7 mouse cellular contexts compared by ENCODE assay signal in genomic region chr7:58788424-58789261, GRCm38 (mm10).
A peak's percentile ranks its signal among the peaks of the same experiment; 100 is the strongest.
DNase-seq lines count a peak whose midpoint lies in the region; ATAC-seq lines count a peak whose summit lies in the region.

No protein-coding gene starts in this region.

- H3K9me3 ChIP-seq in neural tube, embryonic 15.5 days (replicated peaks) = no peaks in the 10 kb centered on the region

- 34% methylated on average over 7 of the region's 7 CpGs for WGBS in neural tube, embryonic 15.5 days

- DNase-seq in ovary, postnatal 36 days (ENCODE audit: low spot score) = peak; percentile 38
- no peak for DNase-seq in ovary, postnatal 14 days (ENCODE audit: low spot score)
- DNase-seq in gastrocnemius, postnatal 14 days = peak; percentile 21
- peak; percentile 14 to 35 for DNase-seq in kidney, postnatal 4 days
- no peak for DNase-seq in retina, postnatal 1 day
- DNase-seq in layer of hippocampus, adult 18-20 months (ENCODE audit: low spot score in 2 of 2) = no peak

- intact Hi-C loops in gastrocnemius, postnatal 14 days (cut with DNase I; ENCODE audit: low total_unique reads) = no loop called here

- H3K36me3 ChIP-seq in neural tube, embryonic 15.5 days = no peaks in the 10 kb centered on the region

- H3K27me3 ChIP-seq in neural tube, embryonic 15.5 days (replicated peaks) = no peaks in the 10 kb centered on the region

- H3K27ac ChIP-seq in neural tube, embryonic 15.5 days (replicated peaks) = peak overlapping the region; percentile 68

- ATAC-seq in neural tube, embryonic 15.5 days (ENCODE audit: low FRiP score) = peak; percentile 60; the same call in 1 of the 2 replicates

- H3K4me3 ChIP-seq in neural tube, embryonic 15.5 days (replicated peaks) = no peak overlapping the region

- H3K9ac ChIP-seq in neural tube, embryonic 15.5 days (replicated peaks) = no peak overlapping the region

- H3K4me2 ChIP-seq in neural tube, embryonic 15.5 days = no peak overlapping the region

- H3K4me1 ChIP-seq in neural tube, embryonic 15.5 days = peaks cover 25% of the 10 kb centered on the region

Comparison
In these comparisons a context has a peak if more than half of its experiments do, and no peak if none do; other contexts are left out.
1. DNase-seq: peak in ovary, postnatal 36 days (single experiment), gastrocnemius, postnatal 14 days (single experiment) and kidney, postnatal 4 days (2 of 2); none in ovary, postnatal 14 days (single experiment), retina, postnatal 1 day (single experiment) and layer of hippocampus, adult 18-20 months (0 of 2).